Mouse (Mus musculus) layer of hippocampus, adult 18-20 months (tissue): ENCODE data around the gene Mapk7. TPM values are rescaled to one million over a fixed set of nuclear protein-coding genes. Genes with fewer than 3 reads are reported as not detected.

Experiments used
- DNase-seq, 2 experiments: peaks; one replicate each; pipeline ENCODE4 v3.0.0; 2022; ENCODE audit warnings: low spot score in 2 of 2
- long read RNA-seq: library from polyadenylated mRNA; stranded (forward); transcript quantifications from one replicate; pipeline ENCODE4 v2.0.0, GENCODE M21; 2021
- total RNA-seq, 2 experiments: library from RNA; stranded (reverse); gene quantifications; 2 replicates each; pipeline ENCODE4 v1.2.3; 2021

The Mapk7 gene
- 10 to 100 TPM; 26.6 to 27.4 TPM for total RNA-seq
- long read RNA-seq, transcript Mapk7-213 (6 exons, 3,255 nt) = minor isoform, 6 of 66 reads
- long read RNA-seq, transcript Mapk7-201 (7 exons, 3,019 nt) = major isoform, 20 of 66 reads
- long read RNA-seq, partial matches to known transcripts = 18 of 66 reads
- long read RNA-seq, other reads (novel, unspliced or antisense) = 22 of 66 reads

GRCm38 (mm10) chr11:61494129-61494997, at the start of gene Mapk7:
Gene Mapk7 (minus strand): TSS chr11:61494406.
- DNase-seq = peak; percentile 94 to 98

GRCm38 (mm10) chr11:61541106-61541505, 46.9 kb upstream of the Mapk7 start:
- no peak for DNase-seq

GRCm38 (mm10) chr11:61540642-61541041, 46.4 kb upstream of the Mapk7 start:
- no peak for DNase-seq

- peak in 1 of 2 experiments; percentile 68 for DNase-seq
These were observed 43.2 kb upstream of the Mapk7 start for GRCm38 (mm10) chr11:61537362-61537761.

- DNase-seq = no peak
These were observed 42.7 kb upstream of the Mapk7 start for GRCm38 (mm10) chr11:61536952-61537351.

GRCm38 (mm10) chr11:61535530-61535929, 41.3 kb upstream of the Mapk7 start:
- no peak for DNase-seq

GRCm38 (mm10) chr11:61533571-61533970, 39.4 kb upstream of the Mapk7 start:
- no peak for DNase-seq

GRCm38 (mm10) chr11:61532820-61533219, 38.6 kb upstream of the Mapk7 start:
- no peak for DNase-seq

GRCm38 (mm10) chr11:61529268-61529713, 35.1 kb upstream of the Mapk7 start:
- no peak for DNase-seq

GRCm38 (mm10) chr11:61526872-61527271, 32.7 kb upstream of the Mapk7 start:
- DNase-seq = peak in 1 of 2 experiments; percentile 67

- no peak for DNase-seq
These were observed 25.4 kb upstream of the Mapk7 start for GRCm38 (mm10) chr11:61519484-61520107.

GRCm38 (mm10) chr11:61518871-61519270, 24.7 kb upstream of the Mapk7 start:
- DNase-seq = no peak

GRCm38 (mm10) chr11:61517971-61518370, 23.8 kb upstream of the Mapk7 start:
- DNase-seq = no peak

GRCm38 (mm10) chr11:61514953-61515352, 20.7 kb upstream of the Mapk7 start:
- DNase-seq = no peak

GRCm38 (mm10) chr11:61504713-61505257, 10.6 kb upstream of the Mapk7 start, which contains the start of gene B9d1:
Gene B9d1 (plus strand): TSS chr11:61505144.
- DNase-seq = peak; percentile 96 to 99

GRCm38 (mm10) chr11:61503933-61504332, 9.7 kb upstream of the Mapk7 start:
- no peak for DNase-seq

- DNase-seq = no peak
These were observed 4.7 kb upstream of the Mapk7 start for GRCm38 (mm10) chr11:61498736-61499504.

GRCm38 (mm10) chr11:61497490-61497889, 3.3 kb upstream of the Mapk7 start:
- no peak for DNase-seq

- no peak for DNase-seq
These were observed 1.3 kb upstream of the Mapk7 start for GRCm38 (mm10) chr11:61495528-61495927.

- peak in 1 of 2 experiments; percentile 55 for DNase-seq
These were observed 579 bp downstream of the Mapk7 start for GRCm38 (mm10) chr11:61493525-61494128.
